Mouse (Mus musculus) spleen, postnatal 14 days (tissue): ENCODE measurements around the gene Il34.

Experiments
- DNase-seq, 2 experiments: peaks; one replicate each; pipeline ENCODE4 v3.0.0; 2021 to 2022; ENCODE audit warnings: low spot score in 2 of 2

The Il34 gene

GRCm38 (mm10) chr8:110738591-110739195, 67.0 kb downstream of the Il34 start:
- no peak for DNase-seq

- DNase-seq: no peak
These were observed 72.7 kb downstream of the Il34 start for GRCm38 (mm10) chr8:110733036-110733435.

DNA sequence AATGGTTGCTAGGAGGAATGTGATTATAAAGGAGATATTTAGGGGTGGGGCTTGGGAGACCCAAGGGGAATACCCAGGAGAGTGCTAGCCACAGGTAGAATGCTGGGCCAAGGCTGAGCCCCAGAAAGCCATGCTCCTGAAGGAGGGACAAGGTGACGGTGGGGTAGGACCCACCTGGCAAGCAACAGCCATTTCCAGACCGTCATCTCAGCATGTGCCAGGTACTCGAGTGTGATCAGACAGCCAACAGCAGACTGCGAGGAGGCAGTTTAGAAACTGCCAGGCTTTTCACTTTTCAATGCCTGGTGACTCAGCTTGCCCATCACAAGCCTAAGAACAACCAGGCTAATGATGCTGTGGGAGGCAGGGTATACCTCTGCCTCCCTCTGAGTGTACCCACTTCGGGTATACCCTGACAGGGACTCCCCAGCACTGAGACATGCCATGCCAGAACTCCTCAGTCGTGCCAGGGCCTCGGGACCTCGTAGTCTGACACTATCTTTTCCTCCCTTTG, 74.3 kb downstream of the Il34 start:
- no peak for DNase-seq

DNA sequence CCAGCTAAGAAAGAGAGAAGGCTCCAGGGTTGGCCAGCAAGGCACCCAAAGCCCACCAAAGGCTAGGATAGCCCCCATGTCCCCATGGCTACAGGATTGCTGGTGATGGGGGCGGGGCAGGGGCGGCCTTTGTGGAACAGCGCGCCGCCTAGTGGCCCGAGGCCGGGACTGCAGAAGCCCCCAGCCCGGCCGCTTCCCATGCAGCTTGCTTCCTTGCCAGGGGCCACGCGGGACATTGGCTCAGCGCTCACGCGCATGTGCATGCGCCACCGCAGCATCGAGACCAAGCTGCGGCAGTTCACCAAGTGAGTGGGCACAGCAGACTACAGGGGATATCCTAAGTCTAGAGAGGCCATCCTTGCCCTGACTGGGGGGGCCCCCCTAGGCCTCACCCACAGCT, 78.8 kb downstream of the Il34 start:
- DNase-seq: peak in 1 of 2 experiments; percentile 19

DNA sequence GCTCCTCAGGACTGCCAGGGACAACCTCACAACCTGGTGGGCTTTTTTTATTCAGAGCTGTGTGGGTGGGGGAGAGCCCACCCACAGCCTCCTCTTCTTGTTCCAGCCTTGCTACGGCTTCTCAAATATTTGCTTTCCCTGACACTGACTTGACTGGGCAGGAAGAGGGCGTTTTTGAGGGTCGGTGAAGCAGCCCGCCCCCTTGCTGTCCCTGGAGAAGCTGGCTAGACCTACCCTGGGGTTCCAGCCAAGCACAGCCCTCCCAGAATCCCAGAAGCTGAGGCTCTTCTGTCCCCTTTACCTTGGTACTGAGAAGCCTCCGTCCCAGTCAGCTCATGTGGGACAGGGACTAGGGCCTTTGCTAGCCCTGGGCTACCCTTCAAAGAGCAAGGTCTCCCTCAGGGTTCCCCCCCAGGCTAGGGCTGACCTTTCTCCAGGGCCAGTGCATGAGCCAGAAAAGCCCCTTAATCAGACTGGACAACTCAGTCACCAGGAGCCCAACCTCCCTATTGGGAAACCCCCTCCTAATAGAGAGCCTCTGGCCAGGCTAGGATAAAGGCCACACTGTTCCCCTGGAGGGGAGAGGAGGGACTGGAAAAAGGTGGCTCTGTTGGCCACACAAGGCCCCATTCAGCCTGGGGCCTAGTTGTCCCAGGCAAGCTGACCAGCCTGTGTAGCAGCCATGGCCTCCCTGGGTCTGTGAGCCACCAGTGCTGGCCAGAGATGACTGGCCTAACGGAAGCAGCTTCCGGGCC, 80.5 kb downstream of the Il34 start:
- DNase-seq: no peak

GRCm38 (mm10) chr8:110724493-110724892, 81.2 kb downstream of the Il34 start:
- DNase-seq: no peak

DNA sequence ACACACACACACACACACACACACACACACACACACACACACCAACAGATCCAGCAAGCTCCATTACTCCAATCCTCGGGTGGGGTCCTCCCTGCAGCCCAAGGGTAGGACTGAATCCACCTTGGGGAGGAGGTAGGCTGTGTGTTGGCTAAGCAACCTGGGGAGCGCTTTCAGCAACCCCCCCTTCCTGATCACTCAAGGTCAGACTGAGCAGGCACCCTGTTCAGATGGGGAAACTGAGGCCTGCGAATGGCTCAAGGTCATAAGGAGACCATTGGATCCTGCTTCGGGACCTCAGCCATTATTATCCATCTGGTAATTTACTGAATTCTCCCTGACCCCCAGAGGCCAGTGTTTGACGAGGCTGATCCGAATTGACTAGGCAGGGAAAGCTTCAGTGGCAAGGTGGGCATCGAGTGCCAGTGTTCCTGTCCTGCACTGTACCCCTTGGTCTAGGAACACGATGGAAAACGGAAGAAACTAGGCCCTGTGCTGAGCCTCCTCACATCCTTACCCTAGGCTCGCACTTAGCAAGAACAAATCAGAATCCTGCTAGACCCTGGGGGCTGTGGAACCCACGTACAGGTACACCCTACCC, 83.2 kb downstream of the Il34 start:
- DNase-seq: no peak

GRCm38 (mm10) chr8:110721606-110722413, 83.9 kb downstream of the Il34 start:
- no peak for DNase-seq

GRCm38 (mm10) chr8:110720685-110721598, 84.8 kb downstream of the Il34 start, which contains the start of gene Mtss1l:
TSS of gene Mtss1l (plus strand) at chr8:110721476.
- no peak for DNase-seq

GRCm38 (mm10) chr8:110719898-110720653, 85.6 kb downstream of the Il34 start:
- DNase-seq: no peak

- no peak for DNase-seq
These were observed 86.6 kb downstream of the Il34 start for GRCm38 (mm10) chr8:110718969-110719670.

DNA sequence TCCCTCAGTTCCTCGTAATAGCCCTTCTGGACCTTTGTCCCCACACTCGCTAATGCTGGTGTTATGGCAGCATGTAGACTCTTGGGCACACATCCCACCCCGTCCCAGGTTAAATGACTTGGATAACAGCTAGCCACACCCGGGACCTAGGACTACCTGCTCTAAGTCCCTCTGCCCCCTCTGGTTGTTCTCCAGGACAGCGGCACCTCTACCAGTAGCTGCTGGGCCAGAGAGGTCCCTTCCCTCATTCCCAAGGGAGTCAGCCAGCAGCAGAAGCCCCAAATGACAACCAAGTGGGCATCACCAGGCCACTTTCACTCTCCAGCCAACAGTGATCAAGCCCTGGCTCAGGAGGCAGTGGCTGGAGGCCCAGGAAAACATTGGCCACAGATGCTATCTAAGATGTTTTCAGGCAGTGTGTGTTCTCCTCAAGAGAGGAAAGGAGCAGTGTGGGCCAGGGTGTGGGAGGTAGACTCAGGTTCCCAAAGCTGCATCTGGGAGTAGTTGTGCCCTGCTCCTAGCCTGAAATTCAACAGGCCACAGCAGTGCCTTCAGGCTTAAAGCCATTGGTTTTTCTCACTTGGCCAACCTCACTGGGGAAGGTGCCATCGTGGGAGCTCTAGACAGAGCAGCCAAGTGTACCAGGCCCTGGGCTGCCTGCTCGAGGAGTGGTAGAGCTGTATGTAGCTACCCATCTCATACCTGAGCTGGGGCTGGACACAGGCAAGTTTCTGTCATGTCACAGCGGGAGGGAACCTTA, 87.3 kb downstream of the Il34 start:
- no peak for DNase-seq

GRCm38 (mm10) chr8:110717131-110717530, 88.6 kb downstream of the Il34 start:
- DNase-seq: no peak

DNA sequence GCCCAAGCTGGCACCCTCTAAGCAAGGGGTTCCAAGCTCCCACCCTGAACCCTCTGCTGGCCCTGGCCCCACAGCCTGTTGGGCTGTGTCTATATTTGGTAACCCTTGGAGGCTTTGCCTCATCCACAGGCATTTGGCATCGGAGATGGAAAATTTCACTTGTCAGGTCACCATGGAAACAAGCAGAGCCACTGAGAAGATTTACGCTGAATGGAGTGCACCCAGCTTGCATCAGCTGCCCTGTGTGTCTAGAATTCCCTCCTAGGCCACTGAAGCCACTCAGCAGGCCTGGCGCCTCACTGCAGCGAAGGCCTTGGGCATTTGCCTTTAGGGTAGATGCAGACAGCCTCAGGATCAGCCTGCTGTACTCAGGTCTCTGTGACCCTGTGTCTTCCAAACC, 89.6 kb downstream of the Il34 start:
- DNase-seq: no peak

DNA sequence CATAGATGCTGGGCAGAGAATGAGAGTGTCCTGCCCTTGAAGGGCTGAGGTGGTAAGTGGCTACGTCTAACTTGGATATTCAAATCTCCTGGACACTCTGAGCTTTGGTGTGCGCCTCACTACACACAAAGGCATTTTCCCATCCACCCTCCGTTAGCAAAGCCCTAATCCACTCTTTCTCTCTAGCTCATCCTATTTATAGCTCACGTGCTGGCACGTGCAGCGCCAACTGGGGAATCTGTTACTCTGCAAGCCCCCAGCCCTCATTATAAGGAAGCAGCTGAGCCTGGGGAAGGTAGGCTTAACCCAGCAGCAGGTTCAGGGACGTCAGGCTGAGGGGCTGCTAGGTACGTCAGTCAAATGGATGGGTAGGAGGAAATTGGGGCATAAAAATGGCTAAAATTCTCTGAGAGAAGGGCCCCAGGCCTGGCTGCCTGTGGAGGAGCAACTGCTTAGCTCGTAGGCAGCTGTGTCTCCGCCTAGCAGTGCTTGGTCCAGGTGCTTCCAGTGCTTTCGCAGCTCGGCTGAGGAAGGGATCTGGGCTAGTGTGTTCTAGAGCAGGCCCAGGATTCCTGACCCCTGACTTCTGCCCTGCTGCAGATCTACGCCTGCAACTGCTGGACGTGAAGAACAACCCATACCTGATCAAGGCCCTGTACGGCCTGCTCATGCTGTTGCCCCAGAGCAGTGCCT, 90.8 kb downstream of the Il34 start:
- DNase-seq: no peak

DNA sequence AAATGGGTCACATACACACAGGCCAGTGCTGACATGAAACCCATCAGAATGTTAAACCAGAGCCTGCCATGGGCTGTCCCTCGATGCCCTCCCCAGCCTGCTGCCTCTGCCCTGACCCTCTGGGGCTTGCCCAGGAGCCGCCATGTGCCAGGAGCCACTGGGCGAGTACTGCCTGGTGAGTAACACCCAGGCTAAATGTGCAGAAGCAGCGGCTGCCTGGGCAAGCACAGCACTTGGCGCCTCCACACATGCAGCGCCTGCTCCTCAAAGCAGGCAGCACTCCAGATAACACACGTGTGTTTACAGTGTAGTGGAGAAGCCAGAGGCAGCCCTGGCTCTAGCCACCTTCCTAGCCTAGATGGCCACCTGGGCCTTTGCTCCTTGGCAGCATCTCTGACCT, 92.7 kb downstream of the Il34 start:
- no peak for DNase-seq

GRCm38 (mm10) chr8:110711271-110711934, 94.3 kb downstream of the Il34 start:
- DNase-seq: no peak

DNA sequence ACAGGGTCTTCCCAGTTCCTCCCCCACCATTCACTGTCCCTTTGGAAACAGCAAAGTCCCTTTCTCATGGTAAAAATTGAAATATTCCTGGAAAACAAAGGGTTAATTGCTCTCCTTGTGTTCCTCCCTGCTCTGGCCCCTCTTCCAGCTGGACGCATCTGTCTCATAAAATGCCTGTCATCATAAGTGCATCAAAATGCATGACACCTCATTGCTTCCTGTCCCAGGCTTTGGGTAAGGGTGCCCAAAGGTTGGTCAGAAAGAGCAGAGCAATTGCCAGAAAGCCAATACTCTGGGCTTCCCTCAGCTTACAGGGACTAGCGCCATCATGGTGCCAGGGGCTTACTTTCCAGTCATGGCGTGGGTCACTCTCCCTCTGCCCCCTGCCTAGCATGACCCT, 95.1 kb downstream of the Il34 start:
- DNase-seq: no peak
